In genomic region chr1:113308037-113308436, GRCm38 (mm10) we compare ENCODE assay signal across 22 mouse cellular contexts.
"Had no signal": no experiment of that assay in that cellular context is flagged by ENCODE, and none has a peak within 500 bp of the region (broad histone marks: within the 10 kb centered on the region; RNA-seq: fewer than 3 reads in every experiment).

No protein-coding gene starts in this region.

- H3K9me3 ChIP-seq: hindbrain, embryonic 10.5 days; hindbrain, embryonic 12.5 days; intestine, embryonic 15.5 days; limb, embryonic 10.5 days; limb, embryonic 12.5 days; liver, embryonic 13.5 days; liver, embryonic 15.5 days had no signal

- H3K36me3 ChIP-seq: heart, embryonic 12.5 days; hindbrain, embryonic 10.5 days; hindbrain, embryonic 12.5 days; intestine, embryonic 15.5 days; limb, embryonic 10.5 days; limb, embryonic 12.5 days; liver, embryonic 13.5 days; liver, embryonic 15.5 days had no signal

- H3K4me2 ChIP-seq: heart, embryonic 12.5 days; hindbrain, embryonic 12.5 days; hindbrain, embryonic 14.5 days; intestine, embryonic 15.5 days; limb, embryonic 12.5 days; liver, embryonic 13.5 days; liver, embryonic 15.5 days had no signal

- H3K4me1 ChIP-seq: heart, embryonic 12.5 days; hindbrain, embryonic 10.5 days; hindbrain, embryonic 12.5 days; intestine, embryonic 15.5 days; limb, embryonic 10.5 days; limb, embryonic 12.5 days; liver, embryonic 13.5 days; liver, embryonic 15.5 days had no signal

- H3K27me3 ChIP-seq: heart, embryonic 12.5 days; hindbrain, embryonic 12.5 days; intestine, embryonic 15.5 days; limb, embryonic 12.5 days; liver, embryonic 13.5 days; liver, embryonic 15.5 days had no signal

- DNase-seq: gastrocnemius, postnatal 14 days; gastrocnemius, postnatal 36 days; heart, adult 2 months; heart, postnatal 10 days; heart, postnatal 4 days; kidney, adult 18-20 months; kidney, adult 8-10 months; kidney, postnatal 10 days; kidney, postnatal 25 days; kidney, postnatal 4 days; layer of hippocampus, adult 9-11 months; layer of hippocampus, postnatal 36 days; liver; liver, embryonic 13.5 days had no signal

- H3K4me3 ChIP-seq: heart, adult 2 months; heart, embryonic 12.5 days; hindbrain, embryonic 10.5 days; hindbrain, embryonic 12.5 days; intestine, embryonic 15.5 days; limb, embryonic 10.5 days; limb, embryonic 12.5 days; liver, embryonic 13.5 days; liver, embryonic 15.5 days had no signal

- H3K27ac ChIP-seq: heart, adult 2 months; hindbrain, embryonic 10.5 days; hindbrain, embryonic 12.5 days; hindbrain, embryonic 14.5 days; intestine, embryonic 15.5 days; limb, embryonic 10.5 days; limb, embryonic 12.5 days; liver, embryonic 13.5 days; liver, embryonic 15.5 days had no signal
